Mouse (Mus musculus) v-Abl transformed pro-B cells (cell line): ENCODE results near the gene Ap3d1.

Experiments used
- in situ Hi-C, 2 experiments: fragments of 400-800 bp; cut with MboI; formaldehyde crosslinking; loops; one replicate each; pipeline ENCODE4 v1.15.1; 2025; ENCODE audit not compliant: unreplicated experiment in 2 of 2

Gene Ap3d1

DNA sequence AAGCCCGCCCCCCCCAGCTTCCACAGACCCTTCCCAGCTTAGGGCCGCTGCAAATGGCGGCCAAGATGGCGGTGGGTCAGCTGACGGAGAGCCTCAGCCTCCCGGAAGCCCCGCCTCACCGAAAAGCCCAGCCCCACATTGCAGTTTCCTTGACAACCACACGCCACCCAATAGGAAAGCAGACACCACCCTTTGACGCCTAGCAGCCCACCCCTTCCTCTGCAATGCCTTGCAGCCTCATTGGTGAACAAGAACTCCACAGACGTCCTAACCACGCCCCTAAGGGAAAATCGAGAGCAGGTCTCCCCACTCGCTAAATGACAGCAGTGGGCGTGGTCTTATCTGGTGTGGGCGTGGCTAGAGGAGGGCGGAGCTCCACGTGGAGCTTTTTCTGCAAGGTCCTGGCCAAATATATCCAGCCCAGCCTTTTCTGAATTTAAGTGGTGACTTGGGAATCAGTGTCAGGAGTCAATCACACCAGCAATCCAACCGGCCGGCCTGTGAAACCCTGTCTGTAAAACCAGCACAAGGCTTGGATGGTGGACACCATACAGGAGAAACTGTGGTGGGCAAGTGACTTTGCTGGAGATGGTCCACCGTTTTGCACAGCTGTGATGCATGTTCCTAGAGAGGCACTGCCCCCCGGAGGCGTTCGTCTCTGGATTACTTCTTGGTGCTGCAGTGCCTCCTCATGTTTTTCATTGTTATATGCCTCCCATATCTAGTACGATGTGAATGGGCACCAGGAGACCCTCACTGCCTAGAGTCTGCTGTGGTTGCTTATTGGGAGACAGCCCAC is at the start of gene Ap3d1:
Ap3d1 (minus strand) TSS at position 85 of the 799 bp plus-strand sequence.
- in situ Hi-C loops: loop anchor here in 1 of 2 experiments (10.0 kb wide), 1 partner anchor 168 kb away; the partner anchor contains the start of gene Klf16

DNA sequence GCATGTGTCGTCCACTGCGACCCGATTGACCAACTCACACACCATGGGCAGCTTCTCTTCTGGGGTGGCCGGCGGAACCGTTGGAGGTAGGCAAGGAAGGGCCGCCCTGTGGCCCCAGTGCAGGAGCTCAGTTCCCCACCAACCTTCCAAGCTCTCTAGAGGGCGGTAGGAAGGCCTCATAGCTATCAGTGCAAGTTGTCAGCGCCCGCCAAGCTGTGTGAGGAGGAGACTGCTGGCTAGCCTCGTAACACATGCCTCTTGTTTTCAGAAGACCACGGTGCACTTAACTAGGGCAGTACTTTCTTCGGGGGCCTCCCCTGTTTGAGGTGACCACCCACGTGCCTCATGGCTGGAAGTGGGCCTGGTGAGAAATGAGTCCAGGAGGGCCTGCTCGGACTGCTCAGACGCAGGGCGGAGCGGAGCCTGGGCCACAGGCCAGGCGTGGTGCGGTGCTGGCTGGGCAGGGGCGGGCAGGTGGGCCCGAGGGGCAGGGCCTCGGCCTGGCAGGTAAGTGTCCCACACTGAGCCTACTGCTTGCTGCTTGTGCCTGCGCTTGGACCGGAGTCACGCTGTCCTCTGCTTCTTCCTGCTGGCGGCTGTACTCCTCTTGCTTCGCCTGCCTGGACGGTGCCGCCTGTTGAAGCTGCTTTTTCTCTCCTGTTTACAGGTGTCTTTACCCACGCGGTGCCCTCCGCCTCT is 49.6 kb upstream of the Ap3d1 start:
- in situ Hi-C loops: no loop called here

DNA sequence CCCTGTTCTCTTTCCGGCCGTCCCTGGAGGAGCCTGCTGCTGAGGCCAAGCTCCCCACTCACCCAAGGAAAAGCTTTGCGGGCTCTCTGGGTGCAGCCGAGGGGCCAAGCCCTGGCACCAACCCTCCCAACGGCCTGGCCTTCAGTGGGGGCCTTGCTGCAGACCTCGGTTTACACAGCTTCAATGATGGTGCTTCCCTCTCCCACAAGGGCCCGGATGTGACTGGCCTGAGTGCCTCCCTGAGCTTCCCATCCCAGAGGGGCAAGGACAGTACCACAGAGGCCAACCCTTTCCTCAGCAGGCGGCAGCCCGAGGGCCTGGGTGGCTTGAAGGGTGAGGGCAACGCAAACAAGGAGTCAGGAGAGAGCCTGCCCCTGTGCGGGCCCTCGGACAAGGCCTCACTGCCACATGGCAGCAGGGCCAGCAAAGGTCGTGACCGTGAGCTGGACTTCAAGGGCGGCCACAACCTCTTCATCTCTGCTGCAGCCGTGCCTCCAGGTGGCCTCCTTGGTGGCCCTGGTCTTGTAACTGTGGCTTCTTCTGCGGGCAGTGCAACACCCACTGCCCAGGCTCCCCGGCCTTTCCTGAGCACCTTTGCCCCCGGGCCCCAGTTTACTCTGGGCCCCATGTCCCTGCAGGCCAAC is 48.8 kb upstream of the Ap3d1 start:
- in situ Hi-C loops: no loop called here

DNA sequence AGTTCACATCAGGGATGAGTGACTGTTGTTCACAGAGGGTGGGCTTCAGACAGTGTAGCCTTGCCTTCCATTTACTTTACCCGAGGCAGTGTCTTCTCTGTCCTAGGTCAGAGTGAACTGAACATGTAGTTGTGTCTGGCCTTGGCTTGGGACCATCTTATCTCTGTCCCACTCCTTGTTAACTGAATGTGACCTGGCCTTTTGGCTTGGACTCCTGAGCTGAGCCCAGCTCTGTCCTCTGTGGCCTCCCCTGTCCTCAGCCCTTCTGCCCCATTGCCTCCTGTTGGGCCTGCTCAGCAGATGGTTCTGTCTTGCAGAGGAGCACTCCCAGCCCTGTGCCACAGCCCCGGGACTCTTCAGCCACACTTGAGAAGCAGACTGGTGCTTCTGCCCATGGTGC is 45.5 kb upstream of the Ap3d1 start:
- in situ Hi-C loops: no loop called here

DNA sequence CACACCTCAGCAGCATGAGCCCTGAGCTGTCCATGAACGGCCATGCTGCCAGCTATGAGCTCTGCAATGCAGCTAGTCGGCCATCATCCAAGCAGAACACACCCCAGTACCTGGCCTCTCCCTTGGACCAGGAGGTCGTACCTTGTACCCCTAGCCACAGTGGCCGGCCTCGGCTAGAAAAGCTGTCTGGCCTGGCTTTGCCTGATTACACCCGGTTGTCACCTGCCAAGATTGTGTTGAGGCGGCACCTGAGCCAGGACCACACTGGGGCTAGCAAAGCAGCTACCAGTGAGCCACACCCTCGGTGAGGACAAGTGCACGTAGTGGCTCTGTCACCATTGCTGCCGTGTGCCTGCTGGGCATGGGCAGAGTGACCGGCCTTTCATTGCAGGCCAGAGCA is 43.9 kb upstream of the Ap3d1 start:
- in situ Hi-C loops: no loop called here

DNA sequence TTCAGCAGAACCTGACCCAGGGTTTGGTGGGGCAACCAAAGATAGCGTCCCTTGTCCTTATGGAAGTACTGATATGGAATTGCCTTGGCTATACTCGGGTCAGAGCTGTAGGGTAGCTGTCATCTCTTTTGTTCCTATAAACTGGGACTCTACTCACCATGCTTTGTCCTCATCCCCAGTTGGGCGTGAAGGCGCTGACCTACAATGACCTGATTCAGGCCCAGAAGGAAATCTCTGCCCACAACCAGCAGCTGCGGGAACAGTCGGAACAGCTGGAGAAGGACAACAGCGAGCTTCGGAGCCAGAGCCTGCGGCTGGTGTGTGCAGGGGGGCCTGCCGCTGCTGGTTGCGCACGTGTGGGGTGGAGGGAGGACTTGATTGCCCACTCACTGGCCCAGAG is 42.8 kb upstream of the Ap3d1 start:
- in situ Hi-C loops: no loop called here

DNA sequence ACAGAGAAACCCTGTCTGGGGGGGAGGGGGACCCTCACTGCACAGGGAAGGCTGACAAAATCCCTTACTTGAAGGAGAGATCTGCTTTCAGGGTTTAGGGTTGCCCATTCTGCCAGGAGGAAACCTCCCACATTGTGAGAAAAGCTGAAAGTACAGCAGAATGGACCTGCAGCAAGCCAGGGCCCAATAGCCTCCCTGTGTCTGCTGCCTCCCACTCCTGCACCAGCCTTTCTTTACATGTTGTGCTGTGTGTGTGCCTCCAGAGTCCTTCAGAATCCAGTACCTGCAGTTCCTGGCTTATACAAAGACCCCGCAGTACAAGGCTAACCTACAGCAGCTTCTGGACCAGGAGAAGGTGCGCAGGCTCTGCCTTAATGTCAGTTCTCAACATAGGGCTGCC is 42.2 kb upstream of the Ap3d1 start:
- in situ Hi-C loops: no loop called here

DNA sequence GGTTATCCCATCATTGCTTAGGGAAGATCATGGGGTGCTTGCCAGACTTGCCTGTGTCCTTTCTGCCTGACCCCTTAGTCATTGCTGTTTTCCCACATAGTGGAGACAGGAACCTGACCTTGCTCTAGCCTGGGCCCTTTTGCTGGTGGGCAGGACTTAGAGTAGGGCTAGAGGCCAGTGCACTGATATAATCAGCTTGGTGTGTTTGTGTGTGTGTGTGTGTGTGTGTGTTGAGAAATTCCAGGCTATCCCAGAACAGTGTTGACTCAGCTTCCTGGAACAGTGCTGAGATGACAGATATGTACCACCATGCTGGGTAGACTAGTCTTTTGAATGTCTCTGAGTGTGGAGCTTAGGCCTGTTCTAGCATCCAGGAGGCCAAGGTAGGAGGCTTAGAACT is 37.5 kb upstream of the Ap3d1 start:
- in situ Hi-C loops: no loop called here

DNA sequence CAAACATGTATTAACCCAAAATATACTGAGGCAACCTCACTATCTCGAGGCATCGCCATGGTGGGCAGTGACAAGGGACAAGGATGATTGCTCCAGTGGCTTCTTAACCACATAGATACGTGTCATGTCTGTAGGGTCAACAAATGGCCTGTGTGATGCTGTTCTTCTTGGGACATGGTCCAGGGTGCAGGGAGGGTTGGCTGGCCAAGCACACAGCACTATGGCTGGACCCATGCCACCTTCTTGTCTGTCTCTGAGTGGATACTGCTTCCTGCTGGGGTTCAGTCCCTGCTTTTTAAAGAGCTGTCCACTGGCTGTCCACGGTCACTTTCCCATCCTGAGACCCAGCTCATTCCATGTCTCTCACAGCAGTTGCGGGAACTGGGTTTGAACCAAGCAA is 35.1 kb upstream of the Ap3d1 start:
- in situ Hi-C loops: no loop called here

DNA sequence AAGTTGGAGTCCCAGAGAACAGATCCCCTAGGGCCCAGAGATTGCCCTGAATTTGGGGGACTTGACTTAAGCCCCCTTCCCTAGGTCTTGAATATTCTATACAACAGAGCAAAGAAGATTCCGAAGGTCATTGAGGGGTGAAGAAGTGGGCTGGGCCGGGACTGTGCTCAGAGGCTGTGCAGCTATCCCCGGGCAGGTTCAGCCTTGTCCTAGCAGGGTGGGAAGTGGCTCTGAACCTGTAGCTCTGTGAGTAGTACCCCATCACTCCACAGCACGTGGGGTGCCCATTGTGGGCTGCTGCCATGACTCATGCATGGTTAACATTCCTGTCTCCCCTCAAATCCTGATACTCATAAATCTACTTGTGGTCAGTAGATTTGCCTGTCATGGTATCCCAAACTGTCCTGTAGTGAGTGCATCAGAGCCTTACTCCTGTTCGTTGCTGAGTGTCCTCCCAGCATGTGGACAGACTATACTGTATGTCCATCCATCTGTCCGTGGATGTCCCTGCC is 34.4 kb upstream of the Ap3d1 start:
- in situ Hi-C loops: no loop called here

DNA sequence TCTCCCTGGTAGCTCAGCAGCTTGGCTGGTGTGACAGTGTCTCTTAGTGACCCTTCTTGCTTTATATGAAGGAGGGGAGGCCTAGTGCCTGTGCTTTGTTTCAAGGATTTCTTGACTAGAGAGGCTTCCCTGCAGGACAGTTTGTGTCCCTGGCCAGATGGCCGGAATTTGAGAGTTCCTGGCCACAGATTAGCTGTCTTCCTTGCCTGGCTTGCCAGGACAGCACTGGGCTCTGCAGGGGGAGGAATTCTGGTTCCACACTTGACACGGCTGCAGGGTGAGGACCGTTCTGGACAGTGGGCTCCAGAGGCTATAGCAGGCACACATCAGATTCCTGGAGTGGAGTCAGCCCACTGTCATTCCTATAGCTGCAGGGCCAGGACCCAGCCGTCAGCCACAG is 33.7 kb upstream of the Ap3d1 start:
- in situ Hi-C loops: no loop called here

DNA sequence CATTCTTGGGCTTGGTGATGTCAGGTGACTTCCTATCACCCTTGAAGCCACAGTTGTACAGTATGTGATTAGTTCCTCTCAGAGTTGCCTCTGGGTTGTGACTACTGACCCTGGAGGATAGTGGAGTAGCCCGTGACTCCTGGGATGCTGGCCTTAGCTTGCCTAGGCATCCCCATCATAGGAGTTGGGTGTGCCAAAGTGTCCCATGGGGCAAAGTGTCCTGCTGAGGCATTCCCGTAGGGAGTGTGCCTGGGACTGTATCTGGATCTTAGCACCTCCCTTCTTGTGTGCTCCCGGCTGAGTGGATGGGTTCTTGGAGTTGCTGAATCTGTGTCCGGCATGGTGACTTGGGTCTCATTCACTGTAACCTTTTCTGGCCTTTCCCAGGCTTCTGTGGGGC is 32.9 kb upstream of the Ap3d1 start:
- in situ Hi-C loops: no loop called here

DNA sequence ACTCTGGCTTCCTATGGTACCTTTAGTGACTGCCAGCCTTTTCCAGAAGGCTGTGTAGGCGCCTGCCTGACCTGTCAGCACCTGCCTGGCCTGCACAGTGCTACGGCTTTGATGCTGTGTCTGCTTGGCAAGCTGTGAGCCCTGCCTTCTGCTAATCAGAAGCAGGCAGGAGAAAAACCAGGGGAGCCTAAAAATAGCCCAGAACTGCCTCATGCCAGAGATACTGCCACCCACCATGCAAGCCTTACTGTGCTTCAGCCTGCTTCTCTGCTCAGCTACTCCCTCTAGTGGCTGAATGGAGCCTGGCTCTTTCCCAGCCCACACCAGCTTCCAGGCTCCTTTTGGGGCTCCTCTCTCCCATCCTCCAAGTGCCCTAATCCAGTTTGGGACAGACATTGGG is 32.5 kb upstream of the Ap3d1 start:
- in situ Hi-C loops: no loop called here

DNA sequence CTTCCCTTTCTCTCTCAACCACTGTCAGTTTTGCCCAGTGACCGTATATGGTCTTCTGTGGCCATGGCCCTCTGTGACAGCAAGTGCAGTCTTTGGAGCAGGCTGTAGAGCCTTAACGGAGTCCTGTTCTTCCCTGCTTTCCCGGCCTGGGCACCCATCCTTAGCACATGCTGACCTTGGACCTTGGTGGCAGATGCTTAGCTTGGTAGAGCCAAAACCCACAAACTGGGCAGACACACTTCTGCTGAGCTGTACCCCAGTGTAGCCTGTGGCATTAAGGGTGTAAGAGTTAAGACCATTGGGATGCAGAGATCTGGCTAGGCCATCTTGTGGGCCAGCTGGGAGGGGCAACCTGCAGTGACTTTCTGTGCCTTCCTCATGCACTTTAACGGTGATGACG is 31.8 kb upstream of the Ap3d1 start:
- in situ Hi-C loops: no loop called here

DNA sequence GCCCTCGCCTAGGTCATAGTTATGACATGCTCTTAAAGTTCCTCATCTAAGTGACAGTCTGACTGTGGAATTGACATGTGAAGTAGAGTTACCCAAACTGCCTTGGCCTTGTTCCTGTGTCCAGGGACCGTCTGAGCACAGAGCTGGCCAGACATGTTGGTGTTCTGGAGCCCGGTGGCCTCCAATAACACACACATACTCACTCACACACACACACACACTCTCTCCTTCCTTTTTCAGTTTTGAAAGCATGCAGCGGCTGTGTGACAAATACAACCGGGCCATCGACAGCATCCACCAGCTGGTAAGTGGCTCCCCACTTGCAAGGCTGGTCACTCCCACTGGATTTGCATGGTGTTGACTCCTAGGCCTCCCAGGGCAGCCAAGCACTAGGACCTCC is 26.3 kb upstream of the Ap3d1 start:
- in situ Hi-C loops: no loop called here

DNA sequence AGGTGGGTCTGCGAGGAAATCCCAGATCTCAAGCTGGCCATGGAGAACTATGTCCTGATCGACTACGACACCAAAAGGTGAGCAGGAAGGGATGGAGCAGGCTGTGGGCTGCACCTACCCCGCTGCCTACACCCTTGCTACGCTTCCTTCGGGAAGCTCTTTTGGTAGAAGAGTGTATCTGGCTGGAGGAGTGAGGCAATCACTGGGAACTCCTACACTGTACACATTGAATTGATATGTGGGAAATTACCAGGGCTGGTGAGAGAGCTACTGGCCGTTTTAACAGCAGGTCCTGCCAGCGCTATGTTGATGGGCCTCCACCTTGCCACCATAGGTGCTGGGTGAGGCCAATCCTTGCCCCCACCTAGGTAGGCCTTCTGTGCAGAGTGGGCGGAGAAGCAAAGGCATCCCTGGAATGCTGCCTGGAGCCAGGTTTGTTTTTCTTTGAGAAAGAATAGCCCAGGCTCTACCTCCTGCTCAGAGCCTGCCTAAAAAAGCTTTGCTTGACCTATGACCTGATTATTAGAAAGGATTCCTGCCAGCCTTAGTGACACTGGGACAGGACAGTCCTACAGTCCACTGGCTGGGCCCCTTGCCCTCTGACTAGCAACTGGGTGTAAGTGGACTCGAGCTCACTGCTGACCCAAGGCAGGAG is 24.2 kb upstream of the Ap3d1 start:
- in situ Hi-C loops: no loop called here

DNA sequence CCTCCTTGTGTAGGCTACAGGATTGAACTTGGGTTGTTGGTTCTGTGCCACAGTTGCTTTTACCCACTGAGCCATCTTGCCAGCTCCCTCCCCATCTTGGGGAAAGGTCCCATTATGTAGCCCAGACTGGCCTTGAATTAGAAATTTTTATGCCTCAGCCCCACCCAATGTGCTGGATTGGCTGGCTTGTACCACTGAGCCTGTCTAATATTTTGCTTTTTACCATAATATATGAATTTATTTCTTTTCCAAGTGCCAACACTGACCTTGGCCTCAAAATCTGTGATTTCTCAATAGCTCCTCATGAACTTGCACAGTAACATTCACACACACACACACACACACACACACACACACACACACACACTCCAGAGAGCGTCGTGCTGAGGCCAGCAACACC is 23.7 kb upstream of the Ap3d1 start:
- in situ Hi-C loops: no loop called here

DNA sequence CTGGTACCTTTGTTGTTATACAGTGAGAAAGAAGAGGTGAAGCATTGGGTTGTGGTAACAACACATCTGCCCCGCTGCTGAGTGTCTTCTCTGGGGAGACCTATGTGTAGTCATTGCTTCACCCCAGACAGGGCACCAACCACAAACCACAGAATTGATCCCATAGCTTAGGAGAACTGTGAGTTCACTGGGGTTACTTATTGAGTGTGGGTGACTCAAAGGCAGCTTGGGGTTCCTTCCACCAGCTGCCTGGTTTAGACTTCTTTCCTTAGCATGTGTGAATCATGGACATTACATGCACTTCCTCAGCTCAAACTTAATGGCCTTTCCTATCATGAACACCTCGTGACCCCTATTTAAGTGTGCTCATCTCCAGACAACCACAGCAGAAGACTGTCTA is 21.4 kb upstream of the Ap3d1 start:
- in situ Hi-C loops: loop anchor here in 1 of 2 experiments (5.0 kb wide), 1 partner anchor 49 kb away; the partner anchor contains the start of gene Jsrp1

DNA sequence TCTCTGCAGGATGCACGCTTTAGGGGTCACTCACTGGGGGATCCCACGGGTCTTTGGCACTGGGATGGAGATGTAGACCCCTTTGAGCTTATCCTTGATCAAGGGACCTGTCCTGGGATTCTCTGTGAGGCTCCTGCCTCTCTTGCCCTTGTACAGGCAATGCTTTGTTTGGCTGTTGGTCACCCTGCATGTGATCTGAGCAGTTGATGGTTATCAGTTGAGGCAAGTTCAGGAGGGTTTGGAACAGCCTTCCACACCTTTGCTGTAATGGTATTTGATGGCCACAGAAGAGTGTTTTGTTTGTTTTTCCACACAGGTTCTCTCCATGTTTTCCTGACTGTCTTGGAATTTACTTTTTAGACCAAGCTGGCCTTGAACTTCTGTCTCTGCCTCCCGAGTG is 19.8 kb upstream of the Ap3d1 start:
- in situ Hi-C loops: loop anchor here in 1 of 2 experiments (5.0 kb wide), 1 partner anchor 50 kb away; the partner anchor contains the start of gene Jsrp1

DNA sequence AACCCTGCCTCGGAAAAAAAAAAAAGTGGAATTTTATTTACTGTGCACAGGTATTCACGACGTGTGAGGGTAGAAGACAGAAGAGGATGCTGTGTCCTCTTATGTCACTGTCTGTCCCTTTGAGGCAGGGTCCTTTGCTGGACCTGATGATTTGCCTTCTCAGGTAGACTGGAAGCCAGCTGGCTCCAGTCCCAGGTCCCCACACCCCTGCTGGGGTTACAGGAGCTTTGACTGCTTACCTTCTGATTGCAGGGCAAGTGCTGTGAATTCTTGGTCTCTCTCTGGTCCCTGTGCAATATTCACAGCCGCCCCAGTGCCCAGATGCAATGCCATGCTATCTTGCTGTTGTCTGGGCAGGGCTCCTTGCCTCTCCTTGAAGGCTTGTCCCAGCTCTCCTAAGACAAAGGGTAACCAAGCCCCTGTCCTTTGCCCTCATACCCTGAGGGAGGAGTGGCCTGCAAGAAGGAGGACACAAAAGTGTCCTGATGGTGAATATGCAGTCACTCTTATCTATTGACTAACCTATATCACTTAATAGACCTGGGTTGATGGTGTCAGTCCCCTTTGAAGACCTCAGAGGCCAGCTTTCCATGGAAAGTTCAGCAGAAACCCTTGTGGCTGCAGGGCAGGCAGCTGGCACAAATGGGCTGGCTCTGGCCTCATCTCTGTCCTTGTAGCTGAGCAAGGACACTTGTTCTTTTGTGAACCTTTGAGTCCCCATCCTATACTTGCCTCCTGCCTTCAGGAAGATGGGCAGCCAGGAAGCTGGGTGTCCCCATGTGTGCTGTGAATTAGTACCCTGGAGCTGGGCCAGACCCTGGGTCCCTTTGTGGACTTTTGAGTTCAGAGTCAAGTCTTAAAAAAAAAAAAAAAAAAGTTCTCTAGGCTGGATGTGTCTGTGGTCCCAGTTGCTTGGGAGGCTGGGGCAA is 18.8 kb upstream of the Ap3d1 start:
- in situ Hi-C loops: loop anchor here in 1 of 2 experiments (5.0 kb wide), 1 partner anchor 51 kb away; the partner anchor contains the start of gene Jsrp1
